Mouse (Mus musculus) lung, embryonic 14.5 days (tissue): ENCODE measurements around the gene Dmrt1. TPM values are rescaled to one million over a fixed set of nuclear protein-coding genes. Genes with fewer than 3 reads are reported as not detected.
A peak's percentile ranks its signal among the peaks of the same experiment; 100 is the strongest.

ENCODE experiments used
- ATAC-seq: fragments of 200-750 bp; cut with Nextera tagmentation; 2 replicates; pipeline ENCODE4 v1.8.0; 2017; ENCODE audit warnings: mild to moderate bottlenecking, moderate TSS enrichment, moderate library complexity; ENCODE audit not compliant: insufficient read depth
- DNase-seq: peaks from one replicate; pipeline ENCODE4 v3.0.0-alpha.2; 2015
- H3K27ac ChIP-seq: fragments of 300-500 bp; sonication (generic); 2 replicates; pipeline ENCODE4 v1.5.1; 2014; ENCODE audit warnings: low read depth, mild to moderate bottlenecking, moderate library complexity
- H3K27me3 ChIP-seq: fragments of 300-500 bp; sonication (generic); 2 replicates; pipeline ENCODE4 v1.6.1; 2014; ENCODE audit warnings: low read length, control low read depth; ENCODE audit not compliant: insufficient read depth
- H3K36me3 ChIP-seq: fragments of 300-500 bp; sonication (generic); 2 replicates; pipeline ENCODE4 v1.6.1; 2014; ENCODE audit warnings: control low read depth; ENCODE audit not compliant: insufficient read depth
- H3K4me1 ChIP-seq: fragments of 300-500 bp; sonication (generic); 2 replicates; pipeline ENCODE4 v1.6.1; 2014; ENCODE audit warnings: antibody characterized with exemption, control low read depth; ENCODE audit not compliant: insufficient read depth
- H3K4me2 ChIP-seq: fragments of 300-500 bp; sonication (generic); 2 replicates; pipeline ENCODE4 v1.6.1; 2014; ENCODE audit warnings: mild to moderate bottlenecking
- H3K4me3 ChIP-seq: fragments of 300-500 bp; sonication (generic); 2 replicates; pipeline ENCODE4 v1.5.1; 2014; ENCODE audit warnings: low read depth, low read length
- H3K9ac ChIP-seq: fragments of 300-500 bp; sonication (generic); 2 replicates; pipeline ENCODE4 v1.6.1; 2014
- H3K9me3 ChIP-seq: fragments of 300-500 bp; sonication (generic); 2 replicates; pipeline ENCODE4 v1.6.1; 2016; ENCODE audit warnings: low read depth, low read length, control low read depth
- CTCF ChIP-seq: IDR thresholded peaks from 2 replicates; pipeline ENCODE4 v1.5.1; 2016; ENCODE audit warnings: antibody characterized with exemption, low read depth
- WGBS: fragments of 180-500 bp; shearing (Covaris S2); extraction: QIAGEN DNeasy Blood & Tissue Kit; methylation state at CpG from one replicate; pipeline ENCODE4 v1.1.7; 2014; 5-methylcytosine and 5-hydroxymethylcytosine counted together
- polyA plus RNA-seq: library from polyadenylated mRNA; unstranded; fragments of >200 nt; fragmentation: Nextera tagmentation; extraction: Ambion mirVana; gene quantifications from 2 replicates; pipeline ENCODE4 v1.2.1, GENCODE M21; 2014

Dmrt1 gene
- polyA plus RNA-seq, 1 experiment from 2014 or later = not detected

DNA sequence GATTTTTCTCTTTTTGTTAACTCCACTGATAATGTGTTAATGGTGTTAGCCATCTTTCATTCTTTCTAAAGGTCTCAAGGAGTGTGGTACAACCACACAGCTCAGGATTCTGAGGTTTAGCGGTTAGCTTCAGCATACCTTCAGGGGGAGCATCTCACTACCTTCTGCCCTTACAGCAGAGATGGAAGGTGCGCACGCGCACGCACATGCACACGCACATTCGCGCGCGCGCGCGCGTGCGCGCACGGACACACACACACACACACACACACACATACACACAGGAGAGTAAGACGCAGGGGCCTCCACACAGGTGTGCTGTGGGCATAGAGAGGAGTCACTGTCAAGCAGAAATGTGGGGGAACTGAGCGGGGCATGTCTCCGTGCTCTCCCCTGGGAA, 20.3 kb downstream of the Dmrt1 start:
- Histone ChIP-seq H3K4me2 (no peak overlapping the region), H3K36me3 (no peaks in the 10 kb centered on the region), H3K27ac (no peak overlapping the region), H3K4me3 (no peak overlapping the region), H3K27me3 (no peaks in the 10 kb centered on the region), H3K9ac (no peak overlapping the region), H3K4me1 (no peaks in the 10 kb centered on the region), H3K9me3 (no peaks in the 10 kb centered on the region)
- 94% methylated on average over 20 of the region's 20 CpGs for WGBS
- ATAC-seq = no peak
- no peak for TF ChIP-seq CTCF
- no peak for DNase-seq

DNA sequence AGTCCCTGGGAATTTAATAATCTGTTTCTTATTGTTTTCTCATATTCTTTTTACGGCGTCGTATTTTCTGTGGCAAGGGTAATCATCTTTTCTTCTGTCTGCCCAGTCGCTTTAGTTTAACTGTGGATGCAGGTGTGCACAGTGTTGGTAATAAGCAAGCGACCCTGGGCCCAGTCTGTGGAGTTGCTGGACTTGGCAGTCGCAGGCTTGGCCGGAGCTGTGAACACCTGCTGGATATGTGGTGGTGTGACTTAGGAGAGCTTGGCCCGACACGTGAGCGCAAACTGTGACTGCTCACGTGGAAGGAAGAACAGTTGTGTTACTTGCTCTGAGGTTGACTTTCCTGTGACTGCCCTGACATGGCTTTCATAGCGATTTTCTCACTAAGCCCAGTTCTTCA, 24.3 kb downstream of the Dmrt1 start:
- 71% methylated on average over 12 of the region's 12 CpGs for WGBS
- DNase-seq = no peak

DNA sequence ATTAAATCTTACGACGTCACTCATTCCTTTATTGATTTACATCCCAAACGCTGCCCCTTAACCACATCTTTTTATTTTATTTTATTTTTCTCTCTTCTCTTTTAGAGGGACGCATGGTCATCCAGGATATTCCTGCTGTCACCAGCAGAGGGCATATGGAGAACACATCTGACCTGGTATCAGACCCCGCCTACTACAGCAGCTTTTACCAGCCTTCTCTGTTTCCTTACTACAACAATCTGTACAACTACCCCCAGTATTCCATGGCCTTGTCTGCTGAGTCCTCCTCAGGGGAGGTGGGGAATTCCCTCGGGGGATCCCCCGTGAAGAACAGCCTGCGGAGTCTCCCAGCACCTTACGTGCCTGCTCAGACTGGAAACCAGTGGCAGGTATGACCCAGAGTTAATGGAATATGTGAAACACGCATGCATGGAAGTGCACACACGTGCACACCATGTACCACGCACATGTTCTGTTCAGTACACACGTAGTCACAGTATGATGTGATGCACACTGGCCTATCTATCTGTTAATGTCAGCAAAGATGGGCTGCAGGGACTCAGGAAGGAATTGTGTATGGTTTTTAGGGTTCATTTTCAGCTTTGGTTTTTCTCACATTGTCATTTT, 40.4 kb downstream of the Dmrt1 start:
- no peak overlapping the region for H3K27ac ChIP-seq
- 31% methylated on average over 13 of the region's 13 CpGs for WGBS
- peak; percentile 88 for TF ChIP-seq CTCF
- peak; percentile 89 for DNase-seq
- no peaks in the 10 kb centered on the region; the same call in 1 of the 2 replicates for H3K27me3 ChIP-seq
- ATAC-seq = peak; percentile 68
- no peak overlapping the region for H3K4me3 ChIP-seq
- H3K9ac ChIP-seq = no peak overlapping the region
- H3K9me3 ChIP-seq = no peaks in the 10 kb centered on the region
- H3K4me1 ChIP-seq = no peaks in the 10 kb centered on the region
- H3K4me2 ChIP-seq = no peak overlapping the region
- H3K36me3 ChIP-seq = no peaks in the 10 kb centered on the region

More for the DNA sequence above, 24.3 kb downstream of the Dmrt1 start:
- H3K4me1 ChIP-seq = no peaks in the 10 kb centered on the region
- no peak for ATAC-seq
- H3K27me3 ChIP-seq = no peaks in the 10 kb centered on the region
- no peaks in the 10 kb centered on the region for H3K36me3 ChIP-seq
- no peaks in the 10 kb centered on the region for H3K9me3 ChIP-seq
- H3K4me2 ChIP-seq = no peak overlapping the region
- H3K4me3 ChIP-seq = no peak overlapping the region
- no peak overlapping the region for H3K9ac ChIP-seq
- H3K27ac ChIP-seq = no peak overlapping the region
- TF ChIP-seq CTCF = no peak

DNA sequence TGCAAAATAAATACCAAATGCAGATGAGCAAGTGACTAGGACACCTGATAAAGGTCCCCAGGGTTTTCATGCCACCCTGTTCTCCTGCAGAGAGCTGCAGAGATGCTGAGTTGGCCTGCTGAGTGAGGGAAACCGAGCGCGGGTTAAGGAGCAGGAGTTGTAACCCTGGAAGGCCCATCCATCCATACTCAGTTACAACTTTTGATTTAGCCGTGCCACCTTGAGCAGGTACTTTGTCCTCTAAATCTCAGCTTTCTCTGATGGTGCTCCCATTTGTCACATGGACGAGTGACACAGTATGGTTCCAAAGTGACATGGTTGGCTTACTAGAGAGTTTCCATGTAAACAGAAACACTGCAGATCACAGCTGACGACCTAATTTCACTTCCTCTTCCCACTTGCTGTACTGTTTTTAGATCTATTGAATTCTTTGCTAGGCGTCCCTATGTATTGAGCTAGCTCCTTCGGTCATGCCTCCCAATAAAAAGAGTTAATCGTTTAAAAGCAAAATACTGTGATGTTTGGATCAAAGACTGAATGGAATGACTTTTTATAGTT, 41.7 kb downstream of the Dmrt1 start:
- H3K4me1 ChIP-seq = no peaks in the 10 kb centered on the region
- DNase-seq (no peak), ATAC-seq (no peak)
- 74% methylated on average over 9 of the region's 9 CpGs for WGBS
- H3K27ac ChIP-seq = no peak overlapping the region
- no peak overlapping the region for H3K4me3 ChIP-seq
- no peaks in the 10 kb centered on the region; the same call in 1 of the 2 replicates for H3K27me3 ChIP-seq
- no peak overlapping the region for H3K9ac ChIP-seq
- no peaks in the 10 kb centered on the region for H3K36me3 ChIP-seq
- no peak for TF ChIP-seq CTCF
- no peaks in the 10 kb centered on the region for H3K9me3 ChIP-seq
- no peak overlapping the region for H3K4me2 ChIP-seq

DNA sequence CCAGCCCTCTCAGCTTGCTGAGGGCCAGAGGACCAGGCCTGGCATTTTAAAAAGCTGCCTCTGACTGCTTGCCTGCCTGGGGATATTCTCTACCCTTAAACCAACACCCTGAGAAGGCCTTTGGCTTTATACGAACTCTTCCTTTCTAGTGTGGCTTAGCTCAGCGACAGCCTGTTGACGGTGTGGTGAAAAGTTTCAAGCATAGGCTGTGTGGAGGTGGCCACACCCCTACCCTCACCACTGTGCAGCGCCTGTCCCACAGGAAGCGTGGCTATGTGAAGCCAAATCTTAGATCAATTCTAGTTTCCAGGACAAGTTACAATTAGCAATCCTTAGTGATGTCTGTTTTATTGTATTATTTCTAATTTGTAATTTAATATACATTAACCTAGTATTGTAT, 44.9 kb downstream of the Dmrt1 start:
- H3K27me3 ChIP-seq = no peaks in the 10 kb centered on the region
- no peak overlapping the region for H3K9ac ChIP-seq
- DNase-seq = no peak
- H3K4me1 ChIP-seq = no peaks in the 10 kb centered on the region
- H3K9me3 ChIP-seq = no peaks in the 10 kb centered on the region
- ATAC-seq = no peak
- H3K4me2 ChIP-seq = no peak overlapping the region
- WGBS = 57% methylated on average over 5 of the region's 5 CpGs
- TF ChIP-seq CTCF = no peak
- no peaks in the 10 kb centered on the region for H3K36me3 ChIP-seq
- H3K4me3 ChIP-seq = no peak overlapping the region
- no peak overlapping the region for H3K27ac ChIP-seq

DNA sequence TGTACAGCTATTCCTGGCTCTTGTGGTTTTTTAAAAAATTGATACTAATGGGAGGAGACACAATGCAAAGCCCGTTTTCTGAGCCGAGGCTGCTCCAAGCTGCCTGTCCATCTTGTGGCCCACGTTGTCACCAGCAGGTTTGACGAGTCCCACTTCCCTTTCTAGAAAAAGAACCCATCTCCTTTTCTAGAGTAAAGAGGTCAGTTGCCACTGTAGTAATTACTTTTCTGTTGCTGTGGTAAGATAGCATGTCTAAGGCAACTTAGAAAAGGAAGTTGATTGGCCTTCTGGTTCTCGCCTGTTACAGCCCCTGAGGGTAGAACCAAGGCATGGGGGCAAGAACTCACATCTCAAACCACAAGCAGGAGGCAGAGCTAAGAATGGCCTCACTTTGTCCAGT, 45.6 kb downstream of the Dmrt1 start:
- DNase-seq (no peak), ATAC-seq (no peak)
- Histone ChIP-seq H3K4me3 (no peak overlapping the region), H3K36me3 (no peaks in the 10 kb centered on the region), H3K9me3 (no peaks in the 10 kb centered on the region), H3K27ac (no peak overlapping the region), H3K27me3 (no peaks in the 10 kb centered on the region), H3K9ac (no peak overlapping the region), H3K4me2 (no peak overlapping the region), H3K4me1 (no peaks in the 10 kb centered on the region)
- WGBS = 53% methylated on average over 5 of the region's 5 CpGs
- no peak for TF ChIP-seq CTCF

DNA sequence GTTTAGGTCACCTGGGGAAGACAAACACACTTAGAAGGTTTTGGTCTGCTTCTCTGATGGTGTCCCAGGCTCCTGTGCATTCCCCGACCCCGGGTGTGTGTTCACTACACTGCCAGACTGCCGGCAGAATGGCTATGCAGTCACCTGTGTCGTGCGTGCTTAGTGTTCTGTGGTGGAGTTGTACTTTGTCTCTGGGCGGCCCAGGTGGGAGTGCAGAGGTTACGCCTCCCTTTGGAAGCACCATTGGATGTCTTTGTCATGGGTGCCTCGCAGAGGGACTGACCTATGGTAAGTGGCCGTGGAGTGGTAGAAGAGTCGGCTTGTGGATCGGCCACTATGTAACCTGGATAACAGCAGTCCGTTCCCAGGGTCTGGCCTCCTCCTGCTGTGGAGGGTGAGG, 59.0 kb downstream of the Dmrt1 start:
- H3K36me3 ChIP-seq = no peaks in the 10 kb centered on the region
- no peaks in the 10 kb centered on the region for H3K9me3 ChIP-seq
- H3K4me3 ChIP-seq = no peak overlapping the region
- no peak overlapping the region for H3K27ac ChIP-seq
- TF ChIP-seq CTCF = no peak
- no peaks in the 10 kb centered on the region for H3K4me1 ChIP-seq
- DNase-seq (no peak), ATAC-seq (no peak)
- H3K9ac ChIP-seq = no peak overlapping the region
- no peak overlapping the region for H3K4me2 ChIP-seq
- H3K27me3 ChIP-seq = peaks cover 17% of the 10 kb centered on the region
- 62% methylated on average over 12 of the region's 12 CpGs for WGBS
